Mouse (Mus musculus) forebrain, embryonic 14.5 days (tissue): Measurements from ENCODE around the gene Gm10337. TPM values are rescaled to one million over a fixed set of nuclear protein-coding genes. Genes with fewer than 3 reads are reported as not detected.

ENCODE experiments used
- ATAC-seq: fragments of 200-750 bp; cut with Nextera tagmentation; 2 replicates; pipeline ENCODE4 v1.8.0; 2017; ENCODE audit warnings: mild to moderate bottlenecking, moderate library complexity
- DNase-seq: peaks from one replicate; pipeline ENCODE4 v3.0.0-alpha.2; 2015; ENCODE audit warnings: low spot score
- H3K27ac ChIP-seq: fragments of 300-500 bp; sonication (generic); 2 replicates; pipeline ENCODE4 v1.5.1; 2014; ENCODE audit warnings: low read depth, mild to moderate bottlenecking, control low read depth, low read length, moderate library complexity
- H3K27me3 ChIP-seq: fragments of 300-500 bp; sonication (generic); replicated peaks from 2 replicates; pipeline ENCODE4 v1.6.1; 2014; ENCODE audit warnings: low read length, control low read depth, mixed read lengths; ENCODE audit not compliant: control insufficient read depth, insufficient read depth
- H3K36me3 ChIP-seq: fragments of 300-500 bp; sonication (generic); 2 replicates; pipeline ENCODE4 v1.6.1; 2014; ENCODE audit warnings: low read length, control low read depth; ENCODE audit not compliant: control insufficient read depth, insufficient read depth
- H3K4me1 ChIP-seq: fragments of 300-500 bp; sonication (generic); 2 replicates; pipeline ENCODE4 v1.6.1; 2014; ENCODE audit warnings: antibody characterized with exemption, low read length, control low read depth; ENCODE audit not compliant: control insufficient read depth, insufficient read depth
- H3K4me2 ChIP-seq: fragments of 300-500 bp; sonication (generic); 2 replicates; pipeline ENCODE4 v1.6.1; 2014; ENCODE audit warnings: mild to moderate bottlenecking, control low read depth, low read length
- H3K4me3 ChIP-seq: fragments of 300-500 bp; sonication (generic); 2 replicates; pipeline ENCODE4 v1.5.1; 2014; ENCODE audit warnings: low read depth, low read length, control low read depth
- H3K9ac ChIP-seq: fragments of 300-500 bp; sonication (generic); 2 replicates; pipeline ENCODE4 v1.6.1; 2014; ENCODE audit warnings: mild to moderate bottlenecking, low read length, control low read depth, moderate library complexity
- H3K9me3 ChIP-seq: fragments of 300-500 bp; sonication (generic); replicated peaks from 2 replicates; pipeline ENCODE4 v1.6.1; 2016; ENCODE audit warnings: low read length, control low read depth, mixed read lengths; ENCODE audit not compliant: control insufficient read depth
- WGBS: fragments of 180-500 bp; shearing (Covaris S2); extraction: QIAGEN DNeasy Blood & Tissue Kit; methylation state at CpG from one replicate; pipeline ENCODE4 v1.1.7; 2014; 5-methylcytosine and 5-hydroxymethylcytosine counted together
- polyA plus RNA-seq: library from polyadenylated mRNA; unstranded; fragments of >200 nt; fragmentation: Nextera tagmentation; extraction: Ambion mirVana; gene quantifications from 2 replicates; pipeline ENCODE4 v1.2.1, GENCODE M21; 2014

Gm10337 gene
- polyA plus RNA-seq, 1 experiment from 2014 or later: not detected

GRCm38 (mm10) chr15:102510110-102510509 lies 6.6 kb downstream of the Gm10337 start:
- Histone ChIP-seq H3K4me1 (peaks cover 30% of the 10 kb centered on the region), H3K27ac (peak overlapping the region; percentile 86), H3K9ac (peak overlapping the region; percentile 66), H3K9me3 (no peaks in the 10 kb centered on the region), H3K27me3 (no peaks in the 10 kb centered on the region), H3K36me3 (peaks cover 28% of the 10 kb centered on the region), H3K4me2 (peak overlapping the region; percentile 82), H3K4me3 (peak overlapping the region; percentile 57)
- peak; percentile 59 for DNase-seq
- 4% methylated on average over 9 of the region's 9 CpGs for WGBS
- peak; percentile 74 for ATAC-seq

GRCm38 (mm10) chr15:102510590-102511284 lies 7.2 kb downstream of the Gm10337 start:
- peak overlapping the region; percentile 57 for H3K4me3 ChIP-seq
- peak overlapping the region; percentile 82 for H3K4me2 ChIP-seq
- peak overlapping the region; percentile 66 for H3K9ac ChIP-seq
- DNase-seq (peak; percentile 93), ATAC-seq (peak; percentile 97)
- H3K27ac ChIP-seq: peak overlapping the region; percentile 86
- H3K27me3 ChIP-seq: no peaks in the 10 kb centered on the region
- WGBS: 5% methylated on average over 34 of the region's 34 CpGs
- peaks cover 21% of the 10 kb centered on the region for H3K36me3 ChIP-seq
- peaks cover 36% of the 10 kb centered on the region for H3K4me1 ChIP-seq
- H3K9me3 ChIP-seq: no peaks in the 10 kb centered on the region

- DNase-seq: no peak
- H3K4me1 ChIP-seq: peaks cover 40% of the 10 kb centered on the region
- peak overlapping the region; percentile 86 for H3K27ac ChIP-seq
- 14% methylated on average over 6 of the region's 6 CpGs for WGBS
- H3K36me3 ChIP-seq: peaks cover 15% of the 10 kb centered on the region
- H3K27me3 ChIP-seq: no peaks in the 10 kb centered on the region
- H3K9ac ChIP-seq: peak overlapping the region; percentile 66; the same call in 1 of the 2 replicates
- H3K9me3 ChIP-seq: no peaks in the 10 kb centered on the region
- H3K4me3 ChIP-seq: peak overlapping the region; percentile 57
- peak overlapping the region; percentile 82 for H3K4me2 ChIP-seq
- no peak for ATAC-seq
These were observed 7.8 kb downstream of the Gm10337 start for GRCm38 (mm10) chr15:102511285-102511833.

- peaks cover 40% of the 10 kb centered on the region for H3K4me1 ChIP-seq
- no peaks in the 10 kb centered on the region for H3K27me3 ChIP-seq
- no peaks in the 10 kb centered on the region for H3K9me3 ChIP-seq
- peaks cover 12% of the 10 kb centered on the region for H3K36me3 ChIP-seq
- H3K4me3 ChIP-seq: no peak overlapping the region
- ATAC-seq: no peak
- no peak for DNase-seq
- no peak overlapping the region for H3K9ac ChIP-seq
- no peak overlapping the region for H3K4me2 ChIP-seq
- WGBS: 33% methylated on average over 5 of the region's 5 CpGs
- 0 out of 2 replicates have a peak overlapping the region, but pooled peaks have one; percentile 86 for H3K27ac ChIP-seq
These were observed 8.5 kb downstream of the Gm10337 start for GRCm38 (mm10) chr15:102512010-102512409.

GRCm38 (mm10) chr15:102512471-102512870 lies 8.9 kb downstream of the Gm10337 start:
- Histone ChIP-seq H3K27me3 (no peaks in the 10 kb centered on the region), H3K4me3 (no peak overlapping the region), H3K27ac (no peak overlapping the region), H3K9ac (no peak overlapping the region), H3K4me2 (no peak overlapping the region), H3K36me3 (peaks cover 9% of the 10 kb centered on the region), H3K4me1 (peaks cover 40% of the 10 kb centered on the region), H3K9me3 (no peaks in the 10 kb centered on the region)
- DNase-seq (no peak), ATAC-seq (no peak)

- Histone ChIP-seq H3K27ac (no peak overlapping the region), H3K4me1 (peaks cover 40% of the 10 kb centered on the region), H3K9ac (no peak overlapping the region), H3K27me3 (no peaks in the 10 kb centered on the region), H3K36me3 (peaks cover 6% of the 10 kb centered on the region; the same call in 1 of the 2 replicates), H3K4me3 (no peak overlapping the region), H3K4me2 (no peak overlapping the region), H3K9me3 (no peaks in the 10 kb centered on the region)
- no peak for DNase-seq
- ATAC-seq: no peak
- 83% methylated on average over 3 of the region's 3 CpGs for WGBS
These were observed 9.5 kb downstream of the Gm10337 start for GRCm38 (mm10) chr15:102513004-102513403.

- Histone ChIP-seq H3K27me3 (no peaks in the 10 kb centered on the region), H3K9ac (peak overlapping the region; percentile 87; the same call in 1 of the 2 replicates), H3K27ac (no peak overlapping the region), H3K9me3 (no peaks in the 10 kb centered on the region), H3K4me3 (no peak overlapping the region), H3K4me2 (peak overlapping the region; percentile 61), H3K4me1 (peaks cover 32% of the 10 kb centered on the region), H3K36me3 (no peaks in the 10 kb centered on the region)
- WGBS: 94% methylated on average over 2 of the region's 2 CpGs
- DNase-seq (no peak), ATAC-seq (no peak)
These were observed 11.7 kb downstream of the Gm10337 start for GRCm38 (mm10) chr15:102515261-102515660.

- H3K27me3 ChIP-seq: no peaks in the 10 kb centered on the region
- H3K9me3 ChIP-seq: no peaks in the 10 kb centered on the region
- H3K36me3 ChIP-seq: no peaks in the 10 kb centered on the region; the same call in 1 of the 2 replicates
- ATAC-seq: no peak
- peak overlapping the region; percentile 61 for H3K4me2 ChIP-seq
- peak overlapping the region; percentile 87 for H3K9ac ChIP-seq
- WGBS: 38% methylated on average over 4 of the region's 4 CpGs
- no peak for DNase-seq
- peaks cover 31% of the 10 kb centered on the region for H3K4me1 ChIP-seq
- peak overlapping the region; percentile 75 for H3K4me3 ChIP-seq
- H3K27ac ChIP-seq: peak overlapping the region; percentile 87; the same call in 1 of the 2 replicates
These were observed 12.3 kb downstream of the Gm10337 start for GRCm38 (mm10) chr15:102515791-102516190.

- Histone ChIP-seq H3K4me1 (peaks cover 26% of the 10 kb centered on the region), H3K27ac (peak overlapping the region; percentile 87), H3K9ac (peak overlapping the region; percentile 87), H3K27me3 (no peaks in the 10 kb centered on the region), H3K36me3 (peaks cover 4% of the 10 kb centered on the region; the same call in 1 of the 2 replicates), H3K4me3 (peak overlapping the region; percentile 75), H3K9me3 (no peaks in the 10 kb centered on the region), H3K4me2 (peak overlapping the region; percentile 61)
- WGBS: 0% methylated on average over 12 of the region's 12 CpGs
- ATAC-seq (0 out of 2 replicates have a peak, but pooled peaks have one; percentile 0), DNase-seq (peak; percentile 43)
These were observed 12.8 kb downstream of the Gm10337 start for GRCm38 (mm10) chr15:102516293-102516692.
